Mouse (Mus musculus) Patski (cell line): ENCODE measurements around the gene Defb29. TPM values are rescaled to one million over a fixed set of nuclear protein-coding genes. Genes with fewer than 3 reads are reported as not detected.
A peak's percentile ranks its signal among the peaks of the same experiment; 100 is the strongest.

Experiments used
- ATAC-seq: fragments of 100-300 bp; one replicate; pipeline ENCODE4 v1.8.0; 2021
- CTCF ChIA-PET: fragments of 350-600 bp; sonication (Branson Sonifier 250); formaldehyde crosslinking; loops from one replicate; lab custom pipeline; 2022; ENCODE audit warnings: inconsistent platforms; lab: Charles Lee
- POLR2A ChIA-PET: fragments of 350-600 bp; sonication (Branson Sonifier 250); formaldehyde crosslinking; loops from one replicate; lab custom pipeline; 2022; ENCODE audit warnings: antibody characterized with exemption, inconsistent platforms; lab: Charles Lee
- DNase-seq: peaks from one replicate; pipeline ENCODE4 v3.0.0-alpha.2; 2011; ENCODE audit warnings: low read depth, low spot score
- H3K27me3 ChIP-seq: fragments of 371-371 bp; one replicate; pipeline ENCODE4 v1.5.1; 2021
- CTCF ChIP-seq: fragments of 100-300 bp; IDR thresholded peaks from one replicate; pipeline ENCODE4 v1.5.1; 2021
- in situ Hi-C: fragments of 300-500 bp; cut with MboI; formaldehyde crosslinking; loops from 3 replicates; pipeline ENCODE4 v1.11.1; 2018; ENCODE audit warnings: low pct_unique_long_range_greater_than_20kb, mixed read lengths
- polyA plus RNA-seq: library from polyadenylated mRNA; unstranded; gene quantifications from one replicate; pipeline ENCODE4 v1.2.3, GENCODE M21; 2021

The Defb29 gene
- polyA plus RNA-seq, 1 experiment from 2014 or later, result 0.14 TPM

- ChIA-PET POLR2A (interaction anchor here (0.7 kb wide), 1 partner anchor 27 kb away, joined by 3 read pairs; no protein-coding TSS in a partner anchor), CTCF (interaction anchor here (0.7 to 2.4 kb wide), 4 partner anchors 10 to 25 kb away, joined by 3 to 8 read pairs (median 6); no protein-coding TSS in a partner anchor)
- DNase-seq (no peak), ATAC-seq (no peak)
- TF ChIP-seq CTCF, result no peak
- in situ Hi-C loops, result no loop called here
- H3K27me3 ChIP-seq, result no peaks in the 10 kb centered on the region
Measured at GRCm38 (mm10) chr2:152569038-152569437, 29.1 kb upstream of the Defb29 start, which contains the start of gene Gm17416. TSS of gene Gm17416 (plus strand) at chr2:152569338.

- no peak for DNase-seq
- ATAC-seq, result no peak
- no peak for TF ChIP-seq CTCF
- CTCF ChIA-PET, result interaction anchor here (1.4 to 1.5 kb wide), 3 partner anchors 11 to 30 kb away, joined by 3 read pairs; no protein-coding TSS in a partner anchor
- POLR2A ChIA-PET, result interaction anchor here (0.7 kb wide), 1 partner anchor 1378 kb away, joined by 5 read pairs; no protein-coding TSS in a partner anchor
- no peaks in the 10 kb centered on the region for H3K27me3 ChIP-seq
- in situ Hi-C loops, result no loop called here
Measured at GRCm38 (mm10) chr2:152556655-152557054, 16.8 kb upstream of the Defb29 start.

GRCm38 (mm10) chr2:152553774-152554423 is 14.0 kb upstream of the Defb29 start:
- CTCF ChIA-PET, result interaction anchor here (0.8 to 4.8 kb wide), 14 partner anchors 10 to 161 kb away, joined by 3 to 26 read pairs (median 4); partner anchors contain the start of gene Defb36
- H3K27me3 ChIP-seq, result no peaks in the 10 kb centered on the region
- TF ChIP-seq CTCF, result peak; percentile 94
- in situ Hi-C loops, result no loop called here
- ATAC-seq, result peak; percentile 84
- no peak for DNase-seq
- POLR2A ChIA-PET, result interaction anchor here (0.6 kb wide), 1 partner anchor 22 kb away, joined by 4 read pairs; no protein-coding TSS in a partner anchor

- CTCF ChIA-PET, result interaction anchor here (0.7 to 1.6 kb wide), 2 partner anchors 14 to 73 kb away, joined by 3 read pairs; no protein-coding TSS in a partner anchor
- POLR2A ChIA-PET, result no interaction called here
- DNase-seq, result no peak
- ATAC-seq, result no peak
- in situ Hi-C loops, result loop anchor here (5.0 kb wide), 1 partner anchor 71 kb away; the partner anchor contains the start of gene Defb20
- TF ChIP-seq CTCF, result no peak
- H3K27me3 ChIP-seq, result no peaks in the 10 kb centered on the region
Measured at GRCm38 (mm10) chr2:152548124-152548523, 8.2 kb upstream of the Defb29 start.

GRCm38 (mm10) chr2:152544691-152545090 is 4.8 kb upstream of the Defb29 start:
- TF ChIP-seq CTCF, result peak; percentile 95
- ATAC-seq (peak; percentile 84), DNase-seq (peak; percentile 43)
- no peaks in the 10 kb centered on the region for H3K27me3 ChIP-seq
- CTCF ChIA-PET, result interaction anchor here (0.7 to 3.6 kb wide), 19 partner anchors 9 to 102 kb away, joined by 3 to 26 read pairs (median 4); partner anchors contain the start of genes Defb23 and Gm17416
- in situ Hi-C loops, result loop anchor here (5.0 kb wide), 1 partner anchor 67 kb away; the partner anchor contains the start of gene Defb20
- POLR2A ChIA-PET, result no interaction called here

GRCm38 (mm10) chr2:152543478-152543877 is 3.6 kb upstream of the Defb29 start:
- no peak for ATAC-seq
- POLR2A ChIA-PET, result no interaction called here
- in situ Hi-C loops, result no loop called here
- no peak for DNase-seq
- CTCF ChIA-PET, result interaction anchor here (1.1 to 3.6 kb wide), 10 partner anchors 10 to 101 kb away, joined by 3 to 26 read pairs (median 10); partner anchors contain the start of genes Defb28 and Gm17416
- no peaks in the 10 kb centered on the region for H3K27me3 ChIP-seq
- TF ChIP-seq CTCF, result no peak

GRCm38 (mm10) chr2:152542897-152543296 is 3.0 kb upstream of the Defb29 start:
- TF ChIP-seq CTCF, result peak; percentile 39
- no peak for DNase-seq
- no peak for ATAC-seq

GRCm38 (mm10) chr2:152541979-152542378 is 2.1 kb upstream of the Defb29 start:
- ChIA-PET CTCF (interaction anchor here (1.0 to 3.6 kb wide), 5 partner anchors 11 to 74 kb away, joined by 3 to 26 read pairs (median 4); no protein-coding TSS in a partner anchor), POLR2A (interaction anchor here (1.2 kb wide), 1 partner anchor 27 kb away, joined by 3 read pairs; no protein-coding TSS in a partner anchor)
- TF ChIP-seq CTCF, result no peak
- DNase-seq (no peak), ATAC-seq (no peak)
- in situ Hi-C loops, result no loop called here
- H3K27me3 ChIP-seq, result no peaks in the 10 kb centered on the region

More at GRCm38 (mm10) chr2:152542897-152543296, 3.0 kb upstream of the Defb29 start:
- ChIA-PET CTCF (interaction anchor here (1.1 to 3.6 kb wide), 8 partner anchors 10 to 94 kb away, joined by 3 to 26 read pairs (median 8); partner anchors contain the start of gene Defb28), POLR2A (interaction anchor here (0.6 to 1.2 kb wide), 2 partner anchors 26 to 177 kb away, joined by 3 to 4 read pairs; no protein-coding TSS in a partner anchor)
- in situ Hi-C loops, result no loop called here
- H3K27me3 ChIP-seq, result no peaks in the 10 kb centered on the region

GRCm38 (mm10) chr2:152517981-152518380 is 21.9 kb downstream of the Defb29 start, which contains the start of gene Defb28:
TSS of gene Defb28 (plus strand) at chr2:152518255.
- POLR2A ChIA-PET, result no interaction called here
- in situ Hi-C loops, result no loop called here

GRCm38 (mm10) chr2:152516084-152516483 is 23.8 kb downstream of the Defb29 start:
- no peak for TF ChIP-seq CTCF
- POLR2A ChIA-PET, result no interaction called here
- no peak for ATAC-seq
- in situ Hi-C loops, result no loop called here
- no peak for DNase-seq
- peaks cover 18% of the 10 kb centered on the region for H3K27me3 ChIP-seq
- CTCF ChIA-PET, result no interaction called here

More at GRCm38 (mm10) chr2:152517981-152518380, 21.9 kb downstream of the Defb29 start, which contains the start of gene Defb28:
- DNase-seq (no peak), ATAC-seq (no peak)
- TF ChIP-seq CTCF, result peak; percentile 61
- H3K27me3 ChIP-seq, result peaks cover 10% of the 10 kb centered on the region
- CTCF ChIA-PET, result interaction anchor here (1.3 to 1.6 kb wide), 2 partner anchors 25 to 48 kb away, joined by 3 read pairs; no protein-coding TSS in a partner anchor
